Mouse (Mus musculus): ENCODE measurements around the gene Polr3c. TPM values are rescaled to one million over a fixed set of nuclear protein-coding genes. Genes with fewer than 3 reads are reported as not detected.

Polr3c gene
- total RNA-seq, 1 experiment from 2014 or later: 23.1 TPM

DNA sequence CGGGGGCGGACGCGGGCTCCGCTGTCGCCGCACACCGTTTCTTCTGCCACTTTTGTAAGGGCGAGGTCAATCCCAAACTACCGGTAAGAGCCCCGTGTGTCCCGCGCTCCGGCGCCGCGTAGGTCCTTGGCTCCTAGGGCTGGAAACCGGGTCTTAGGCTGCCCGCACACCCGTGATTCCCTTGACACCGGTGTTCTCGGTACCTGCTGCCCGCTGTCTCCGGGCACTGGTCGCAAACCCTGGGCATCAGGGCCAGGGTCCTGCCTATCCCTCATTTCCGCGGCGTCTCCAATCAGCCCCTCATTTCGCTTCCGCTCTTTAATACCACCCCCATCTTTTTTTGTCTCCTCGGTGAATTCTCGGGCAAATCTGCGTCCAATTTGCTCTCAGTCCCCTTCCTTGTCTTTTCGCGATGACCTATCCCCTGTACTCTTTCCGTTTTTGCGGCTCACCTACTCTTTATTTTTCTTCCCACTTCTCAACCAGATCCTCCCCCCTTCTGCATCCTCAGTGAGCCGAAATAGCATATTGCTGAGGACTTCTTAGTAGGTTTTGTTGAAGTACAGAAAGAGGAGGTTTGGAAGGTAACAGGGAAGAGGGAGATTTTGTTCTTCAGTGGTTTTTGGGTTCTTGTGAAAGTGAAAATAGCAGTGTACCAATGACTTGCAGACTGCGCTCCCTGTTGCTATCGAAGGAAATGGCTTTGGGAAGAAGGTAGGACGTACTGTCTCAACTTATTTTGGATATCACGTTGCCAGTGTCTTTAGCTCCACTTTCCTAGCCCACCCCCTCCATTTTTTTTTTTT is 603 bp upstream of the Polr3c start:
- ATAC-seq (replicated peaks in 1 of 2; ENCODE audit: insufficient read depth in 1 of 2, low FRiP score in 2 of 2, low TSS enrichment in 1 of 2, low read depth in 1 of 2, poor library complexity in 2 of 2, severe bottlenecking in 2 of 2): peak; percentile 27 to 32; a peak in 1 of 4 replicates

DNA sequence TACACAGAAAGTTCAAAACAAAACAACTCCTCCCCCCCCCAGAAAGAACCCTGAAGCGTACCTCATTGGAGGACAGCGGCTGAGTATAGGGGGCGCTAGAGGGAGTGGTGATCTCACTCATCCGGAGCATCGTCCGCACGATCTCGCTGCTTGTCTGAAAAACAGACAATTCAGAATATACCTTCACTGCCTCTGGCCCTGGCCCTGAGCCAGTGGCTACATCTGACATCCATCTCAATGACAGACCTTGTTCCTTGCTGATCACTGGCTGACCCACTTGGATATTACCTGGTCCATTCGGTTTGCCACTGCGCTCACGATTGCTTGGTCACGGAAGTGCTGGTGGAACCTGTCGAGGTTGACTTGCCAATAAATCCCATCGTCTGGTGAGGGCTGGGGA is 8.3 kb downstream of the Polr3c start:
- ATAC-seq (replicated peaks in 1 of 2; ENCODE audit: insufficient read depth in 1 of 2, low FRiP score in 2 of 2, low TSS enrichment in 1 of 2, low read depth in 1 of 2, poor library complexity in 2 of 2, severe bottlenecking in 2 of 2): 0 out of 4 replicates have a peak, but pooled peaks of 1 of the 2 experiments have one; percentile 22

DNA sequence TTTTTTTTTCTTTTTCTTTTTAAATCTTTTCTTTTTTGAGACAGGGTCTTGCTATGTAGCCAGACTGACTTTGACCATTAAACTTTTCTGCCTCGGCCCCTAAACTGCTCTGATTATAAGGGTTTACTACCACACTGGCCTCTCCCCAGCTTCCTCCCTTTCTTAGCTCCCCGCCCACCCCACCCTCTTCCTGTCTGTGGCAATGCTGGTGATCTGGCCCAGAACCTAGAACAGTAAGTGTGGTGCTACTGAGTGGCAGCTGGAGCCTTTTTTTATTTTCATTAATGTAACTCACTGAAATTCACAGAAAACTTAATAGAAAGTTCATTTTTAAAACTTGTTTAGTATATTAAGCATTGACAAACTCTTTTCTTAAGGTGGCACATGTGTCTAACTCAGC is 11.6 kb downstream of the Polr3c start:
- peak; percentile 69; a peak in 3 of 4 replicates for ATAC-seq (replicated peaks in 1 of 2; ENCODE audit: insufficient read depth in 1 of 2, low FRiP score in 2 of 2, low TSS enrichment in 1 of 2, low read depth in 1 of 2, poor library complexity in 2 of 2, severe bottlenecking in 2 of 2)

DNA sequence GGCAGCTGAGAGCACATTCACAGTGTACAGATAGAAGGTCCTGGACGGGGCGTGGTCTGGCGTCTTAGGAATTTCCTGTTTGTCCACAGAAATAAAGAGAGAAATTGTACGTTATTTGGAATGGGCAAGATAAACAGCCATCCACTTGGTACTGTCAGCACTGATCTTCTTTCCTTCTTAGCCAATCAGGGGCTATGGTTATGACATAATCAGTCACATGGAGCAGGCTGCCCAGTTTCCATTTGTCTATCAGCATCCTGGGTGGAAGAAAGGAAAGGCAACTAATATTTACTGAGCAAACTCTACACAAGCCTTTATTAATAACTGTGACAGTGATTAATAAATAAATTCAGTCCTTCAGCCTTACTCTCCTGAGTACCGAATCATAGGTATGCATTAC is 13.1 kb downstream of the Polr3c start:
- ATAC-seq (replicated peaks in 1 of 2; ENCODE audit: insufficient read depth in 1 of 2, low FRiP score in 2 of 2, low TSS enrichment in 1 of 2, low read depth in 1 of 2, poor library complexity in 2 of 2, severe bottlenecking in 2 of 2): no peak

DNA sequence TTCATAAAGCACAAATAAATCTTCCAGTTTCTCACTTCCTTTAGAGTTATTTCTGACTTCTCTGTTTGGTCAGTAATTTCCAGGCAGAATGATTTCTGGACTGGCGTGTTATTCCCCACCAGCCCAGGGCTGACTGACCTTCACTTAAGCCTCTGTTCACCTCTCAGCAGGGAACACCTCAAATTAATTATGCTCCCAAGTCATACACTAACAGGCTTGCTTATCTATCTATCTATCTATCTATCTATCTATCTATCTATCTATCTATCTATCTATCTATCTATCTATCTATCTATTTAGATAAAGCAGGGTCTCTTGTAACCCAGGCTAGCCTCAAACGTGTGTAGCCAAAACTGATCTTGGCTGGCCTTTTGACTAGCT is 18.8 kb downstream of the Polr3c start:
- ATAC-seq (replicated peaks in 1 of 2; ENCODE audit: insufficient read depth in 1 of 2, low FRiP score in 2 of 2, low TSS enrichment in 1 of 2, low read depth in 1 of 2, poor library complexity in 2 of 2, severe bottlenecking in 2 of 2): no peak

DNA sequence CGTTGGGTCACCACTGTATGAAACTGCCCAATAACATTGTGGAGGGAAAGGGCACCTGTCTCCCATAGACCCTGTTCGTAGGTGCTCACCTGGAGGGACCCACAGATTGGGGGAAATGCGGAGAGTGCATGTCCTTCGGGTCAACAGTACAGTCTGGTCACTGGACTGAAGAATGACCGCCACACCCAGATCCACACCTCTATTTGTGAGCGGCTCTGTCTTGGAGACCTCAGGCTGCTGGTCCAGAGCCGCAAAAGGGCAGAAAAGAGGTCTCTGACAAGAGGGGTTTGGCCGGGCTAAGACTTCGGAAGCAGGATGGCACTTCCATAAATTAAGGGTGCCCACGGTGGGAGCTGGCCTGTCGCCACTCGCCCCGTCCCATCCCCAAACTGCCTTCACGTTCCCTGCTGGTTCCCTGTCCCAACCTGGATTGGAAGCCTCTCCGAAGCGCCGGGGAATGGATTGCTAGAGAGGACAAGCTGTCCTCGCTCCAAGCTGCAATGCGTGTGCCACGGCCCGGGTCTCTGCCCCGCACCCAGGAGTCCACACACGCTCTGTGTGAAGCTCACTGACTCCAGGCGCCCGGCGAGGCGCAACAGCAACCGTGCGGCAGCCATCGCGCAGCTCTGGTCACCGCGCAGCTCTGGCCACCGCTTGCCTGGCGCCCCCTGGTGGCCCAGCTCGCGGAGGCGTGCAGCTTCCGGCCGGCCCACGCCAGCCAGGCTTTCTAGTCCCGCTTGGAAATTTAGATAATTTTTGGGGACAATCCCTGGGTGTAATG is 19.3 kb downstream of the Polr3c start, which contains the start of gene Nudt17:
TSS of gene Nudt17 (minus strand) at position 660 of the 781 bp plus-strand sequence.
- peak; percentile 75 to 81 for ATAC-seq (replicated peaks in 1 of 2; ENCODE audit: insufficient read depth in 1 of 2, low FRiP score in 2 of 2, low TSS enrichment in 1 of 2, low read depth in 1 of 2, poor library complexity in 2 of 2, severe bottlenecking in 2 of 2)

DNA sequence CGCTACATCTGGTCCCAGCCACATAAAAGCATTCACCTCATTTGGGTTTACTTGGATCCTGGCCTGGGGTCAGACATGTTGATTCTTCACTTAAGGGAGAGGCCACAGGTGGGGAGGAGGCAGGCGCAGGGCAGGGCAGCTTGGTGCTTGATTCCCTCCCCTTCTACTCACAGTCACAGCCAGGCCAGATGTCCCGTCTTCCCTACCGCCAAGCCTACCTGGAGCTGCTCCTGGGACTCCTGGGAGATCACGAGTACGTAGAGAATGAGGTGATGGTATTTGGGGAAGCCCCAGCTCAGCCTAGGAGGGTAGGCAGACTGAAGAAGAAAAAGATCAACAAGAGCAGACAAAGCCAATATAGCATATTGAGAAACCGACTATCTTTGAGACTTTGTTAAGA is 20.4 kb downstream of the Polr3c start:
- ATAC-seq (replicated peaks in 1 of 2; ENCODE audit: insufficient read depth in 1 of 2, low FRiP score in 2 of 2, low TSS enrichment in 1 of 2, low read depth in 1 of 2, poor library complexity in 2 of 2, severe bottlenecking in 2 of 2): no peak

DNA sequence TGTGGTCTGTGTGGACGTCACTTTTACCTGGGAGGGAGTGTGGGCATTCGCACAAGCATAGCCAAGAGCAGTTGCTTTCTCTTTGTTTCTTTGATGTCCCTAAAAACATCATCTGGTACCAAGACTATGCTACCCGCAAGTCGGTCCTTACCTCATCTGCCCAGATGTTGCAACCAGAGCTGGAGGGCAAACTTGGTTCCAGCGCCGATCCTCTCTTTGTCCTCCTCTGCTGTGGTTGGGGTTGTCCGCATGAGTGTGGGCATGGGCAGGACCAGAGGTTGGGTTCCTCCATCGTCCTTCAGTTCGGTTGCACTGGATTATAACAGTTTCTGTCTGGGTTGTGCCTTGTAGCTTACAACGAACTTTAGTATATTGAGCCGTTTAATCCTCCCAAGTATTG is 21.2 kb downstream of the Polr3c start:
- no peak for ATAC-seq (replicated peaks in 1 of 2; ENCODE audit: insufficient read depth in 1 of 2, low FRiP score in 2 of 2, low TSS enrichment in 1 of 2, low read depth in 1 of 2, poor library complexity in 2 of 2, severe bottlenecking in 2 of 2)

DNA sequence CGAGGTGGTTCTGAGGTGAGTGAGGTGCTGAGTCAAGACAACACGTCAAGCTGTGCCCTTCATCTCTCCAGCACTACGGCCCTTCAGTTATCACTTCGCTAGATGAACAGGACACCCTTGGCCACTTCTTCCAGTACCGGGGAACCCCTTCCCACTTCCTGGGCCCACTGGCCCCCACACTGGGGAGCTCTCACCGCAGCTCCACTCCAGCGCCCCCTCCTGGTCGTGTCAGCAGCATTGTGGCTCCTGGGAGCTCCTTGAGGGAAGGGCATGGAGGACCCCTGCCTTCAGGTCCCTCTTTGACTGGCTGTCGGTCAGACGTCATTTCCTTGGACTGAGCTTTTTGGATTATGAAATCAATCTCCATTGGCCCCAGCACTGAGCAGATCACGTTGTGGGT is 22.6 kb downstream of the Polr3c start:
- no peak for ATAC-seq (replicated peaks in 1 of 2; ENCODE audit: insufficient read depth in 1 of 2, low FRiP score in 2 of 2, low TSS enrichment in 1 of 2, low read depth in 1 of 2, poor library complexity in 2 of 2, severe bottlenecking in 2 of 2)

DNA sequence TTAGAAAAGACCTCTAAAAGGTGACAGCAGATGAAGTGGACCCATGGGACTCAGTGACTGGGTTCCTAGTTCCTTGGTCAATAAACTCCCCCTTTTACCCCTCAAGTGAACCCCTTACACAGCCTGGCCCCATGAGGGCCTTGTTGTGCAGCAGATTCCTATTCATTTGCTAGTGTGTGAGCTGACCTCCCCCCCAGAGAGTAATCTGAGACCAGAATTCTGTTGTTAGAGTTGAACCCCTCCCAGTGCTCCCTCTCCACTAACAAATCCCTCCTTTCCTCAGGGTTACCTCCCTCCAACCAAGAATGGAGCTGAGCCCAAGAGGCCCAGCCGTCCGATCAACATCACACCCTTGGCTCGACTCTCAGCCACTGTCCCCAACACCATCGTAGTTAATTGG is 26.4 kb downstream of the Polr3c start:
- no peak for ATAC-seq (replicated peaks in 1 of 2; ENCODE audit: insufficient read depth in 1 of 2, low FRiP score in 2 of 2, low TSS enrichment in 1 of 2, low read depth in 1 of 2, poor library complexity in 2 of 2, severe bottlenecking in 2 of 2)

DNA sequence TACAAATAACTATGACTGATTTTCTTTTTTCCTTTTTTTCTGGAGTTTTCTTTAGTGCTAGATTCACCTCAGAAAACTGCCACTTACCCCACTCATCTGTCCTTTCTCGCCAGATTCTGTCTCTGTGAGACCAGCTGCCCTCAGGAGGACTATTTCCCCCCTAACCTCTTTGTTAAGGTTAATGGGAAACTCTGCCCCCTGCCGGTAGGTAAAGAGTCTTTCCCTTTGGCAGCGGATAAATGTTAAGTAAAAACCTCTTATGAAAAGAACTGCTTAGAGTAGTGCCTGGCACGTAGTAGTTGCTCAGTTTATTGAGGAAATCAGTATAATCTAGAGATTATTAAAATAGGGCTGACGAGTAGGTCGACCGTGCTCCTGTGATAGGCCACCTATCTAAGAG is 27.1 kb downstream of the Polr3c start:
- no peak for ATAC-seq (replicated peaks in 1 of 2; ENCODE audit: insufficient read depth in 1 of 2, low FRiP score in 2 of 2, low TSS enrichment in 1 of 2, low read depth in 1 of 2, poor library complexity in 2 of 2, severe bottlenecking in 2 of 2)

DNA sequence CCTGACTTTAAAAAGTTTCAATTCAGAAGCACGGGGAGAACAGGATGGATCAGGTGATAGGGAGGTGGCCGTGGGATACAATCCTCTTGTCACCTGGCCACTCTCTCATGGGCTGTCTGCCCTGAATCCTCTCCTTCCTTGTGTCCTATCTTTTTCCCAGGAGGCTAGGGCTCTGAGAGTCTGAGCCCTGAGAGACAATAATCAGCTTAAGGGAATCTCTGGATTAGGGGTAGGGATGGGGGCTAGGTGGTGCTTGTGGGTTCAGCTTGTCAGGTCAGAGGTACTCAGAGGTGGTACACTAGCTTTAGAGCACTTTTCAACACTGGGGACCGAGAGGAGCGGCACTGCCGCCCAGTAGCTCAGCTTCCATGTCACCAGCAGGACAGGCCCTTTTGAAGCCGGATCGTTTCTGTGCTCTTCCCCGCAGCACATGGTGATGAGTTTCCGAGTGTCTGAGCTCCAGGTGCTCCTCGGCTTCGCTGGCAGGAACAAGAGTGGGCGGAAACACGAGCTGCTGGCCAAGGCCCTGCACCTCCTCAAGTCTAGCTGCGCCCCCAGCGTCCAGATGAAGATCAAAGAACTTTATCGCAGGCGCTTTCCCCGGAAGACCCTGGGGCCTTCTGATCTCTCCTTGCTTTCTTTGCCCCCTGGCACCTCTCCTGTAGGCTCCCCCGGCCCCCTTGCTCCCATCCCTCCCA is 28.3 kb downstream of the Polr3c start:
- no peak for ATAC-seq (replicated peaks in 1 of 2; ENCODE audit: insufficient read depth in 1 of 2, low FRiP score in 2 of 2, low TSS enrichment in 1 of 2, low read depth in 1 of 2, poor library complexity in 2 of 2, severe bottlenecking in 2 of 2)

DNA sequence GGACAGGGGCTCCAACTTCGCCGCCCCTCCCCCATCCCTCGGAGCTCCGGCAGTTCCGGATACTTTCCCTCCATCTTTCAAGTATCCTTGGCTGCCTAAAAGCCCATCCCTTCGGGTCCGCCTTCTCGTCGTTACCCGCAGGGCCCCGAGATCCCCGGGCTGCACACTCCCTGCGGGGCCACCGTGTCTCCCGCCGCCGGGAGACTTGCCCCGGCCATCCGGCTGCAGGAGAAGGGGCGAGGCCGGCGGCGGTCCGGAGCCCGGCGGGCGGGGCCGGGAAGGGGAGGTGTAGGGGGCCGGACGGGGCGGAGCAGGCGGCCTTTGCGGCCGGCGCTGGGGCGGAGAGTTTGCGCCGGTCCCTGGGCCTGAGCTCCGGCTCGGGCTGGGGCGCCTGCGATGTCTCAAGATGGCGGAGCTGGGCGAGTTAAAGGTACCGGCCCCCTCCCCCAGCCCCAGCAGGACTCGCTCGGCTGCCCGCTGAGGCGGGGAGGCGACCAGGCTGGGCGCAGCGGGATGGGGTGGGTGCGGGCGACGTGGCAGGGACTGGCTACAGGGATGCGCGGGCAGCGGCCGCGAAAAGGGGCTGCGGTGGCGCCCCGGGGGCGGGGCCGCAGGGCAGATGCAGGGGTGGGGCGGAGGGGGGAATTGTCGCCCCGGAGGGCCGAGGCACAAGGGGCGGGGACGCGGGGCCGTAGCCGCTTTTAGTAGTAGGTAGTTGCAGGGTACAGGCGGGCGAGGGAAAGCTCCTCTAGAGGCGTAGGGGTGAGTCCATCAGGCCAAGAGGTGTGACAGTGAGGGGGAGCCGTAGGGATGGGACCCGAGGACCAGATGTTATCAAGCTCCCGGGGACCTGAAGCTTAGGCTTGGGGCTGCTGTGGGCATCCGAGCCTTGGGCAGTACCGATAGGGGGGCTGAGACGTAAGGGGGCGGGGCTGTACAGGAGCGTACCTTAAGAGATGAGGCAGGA is 30.4 kb downstream of the Polr3c start:
- peak; percentile 58 to 79 for ATAC-seq (replicated peaks in 1 of 2; ENCODE audit: insufficient read depth in 1 of 2, low FRiP score in 2 of 2, low TSS enrichment in 1 of 2, low read depth in 1 of 2, poor library complexity in 2 of 2, severe bottlenecking in 2 of 2)

DNA sequence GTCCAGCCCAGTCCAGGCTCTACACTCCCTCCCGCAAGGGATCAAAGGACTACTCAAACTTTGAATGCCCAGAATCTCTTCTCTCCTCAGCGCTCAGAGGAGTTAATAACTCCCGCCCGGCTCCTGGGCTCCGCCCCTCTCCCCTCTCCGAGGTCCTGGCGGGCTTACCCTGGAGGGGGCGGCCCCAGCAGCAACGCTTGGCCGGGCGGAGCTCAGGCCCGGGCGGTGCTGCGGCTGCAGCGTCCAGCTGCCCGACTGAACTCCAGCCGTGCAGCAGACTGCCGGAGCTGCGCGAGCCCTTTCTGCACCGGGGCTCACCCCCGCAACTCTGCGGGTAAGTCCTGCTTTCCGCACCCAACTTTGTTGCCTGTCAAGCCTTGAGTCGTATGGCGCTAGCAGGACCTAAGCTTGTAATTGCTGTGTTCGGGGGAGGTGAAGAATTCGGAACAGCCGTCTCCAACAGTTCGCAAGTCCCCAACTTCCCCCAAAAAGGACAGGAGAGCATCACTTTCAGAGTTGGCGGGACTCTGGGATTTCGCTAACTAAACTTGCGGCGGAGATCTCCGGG is 31.1 kb downstream of the Polr3c start, which contains the start of gene Pias3:
TSS of gene Pias3 (plus strand) at position 187 of the 568 bp plus-strand sequence.
- ATAC-seq (replicated peaks in 1 of 2; ENCODE audit: insufficient read depth in 1 of 2, low FRiP score in 2 of 2, low TSS enrichment in 1 of 2, low read depth in 1 of 2, poor library complexity in 2 of 2, severe bottlenecking in 2 of 2): peak; percentile 76 to 78

DNA sequence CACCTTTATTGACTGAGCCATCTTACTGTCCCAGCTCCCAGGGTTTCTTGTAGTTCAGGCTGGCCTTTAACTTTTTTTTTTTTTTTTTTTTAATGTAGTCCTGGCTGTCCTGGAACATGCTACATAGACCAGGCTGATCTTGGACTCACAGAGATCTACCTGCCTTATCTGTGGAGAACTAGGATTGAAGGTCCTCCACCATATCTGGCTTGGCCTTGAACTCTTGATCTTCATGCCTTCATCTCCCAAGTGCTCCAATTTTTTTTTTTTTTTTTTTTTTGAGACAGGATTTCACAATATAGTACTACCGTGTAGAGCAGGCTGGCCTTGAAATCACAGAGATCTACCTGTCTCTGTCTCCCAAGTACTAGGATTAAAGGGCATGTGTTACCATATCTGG is 33.8 kb downstream of the Polr3c start:
- ATAC-seq (replicated peaks in 1 of 2; ENCODE audit: insufficient read depth in 1 of 2, low FRiP score in 2 of 2, low TSS enrichment in 1 of 2, low read depth in 1 of 2, poor library complexity in 2 of 2, severe bottlenecking in 2 of 2): no peak

DNA sequence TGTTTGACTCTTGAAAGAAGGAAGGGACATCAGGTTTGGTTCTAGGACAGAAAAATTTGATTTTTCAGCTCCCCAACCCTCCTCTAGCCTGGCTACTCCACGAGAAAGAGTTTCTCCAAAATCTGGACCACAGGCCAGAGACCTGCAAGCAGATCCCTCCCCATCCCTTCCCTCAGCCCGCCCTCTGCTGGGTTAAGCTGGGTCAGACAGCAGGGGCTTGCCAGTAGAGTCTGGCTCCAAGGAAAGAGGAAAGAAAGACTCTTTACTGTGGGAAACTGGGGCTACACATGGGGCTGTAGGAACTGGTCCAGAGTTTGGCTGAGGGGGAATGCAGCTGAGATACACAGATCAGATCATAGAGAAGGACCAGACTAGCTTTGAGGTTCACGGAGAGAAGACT is 34.9 kb downstream of the Polr3c start:
- ATAC-seq (replicated peaks in 1 of 2; ENCODE audit: insufficient read depth in 1 of 2, low FRiP score in 2 of 2, low TSS enrichment in 1 of 2, low read depth in 1 of 2, poor library complexity in 2 of 2, severe bottlenecking in 2 of 2): no peak
